Mouse (Mus musculus) myocyte (in vitro differentiated cells): ENCODE measurements at regions not wholly inside any gene's neighbourhood (a gene's known extent, or its start where the extent isn't known, plus 50 kb on each side); places are given as distances from the start of the nearest gene placed in this dataset.
"Not testable (repeated sequence)": the region's sequence is repeated elsewhere in the genome, so short reads cannot be mapped to it uniquely, and the experiment has no call there.

Source experiments
- E2F4 ChIP-seq: IDR thresholded peaks from one replicate; pipeline ENCODE4 v1.6.1; 2011; ENCODE audit warnings: mild to moderate bottlenecking, control low read depth, moderate library complexity; ENCODE audit not compliant: insufficient read depth
- MAX ChIP-seq: IDR thresholded peaks from one replicate; pipeline ENCODE4 v1.6.1; 2011; ENCODE audit warnings: low read depth, mild to moderate bottlenecking, control low read depth
- MYOD1 ChIP-seq, 3 experiments: IDR thresholded peaks; one replicate each; pipeline ENCODE4 v1.6.1; 2011; ENCODE audit warnings: control low read depth in 2 of 3, low read depth in 2 of 3, mild to moderate bottlenecking in 2 of 3, moderate library complexity in 1 of 3; ENCODE audit not compliant: insufficient read length in 2 of 3, control insufficient read depth in 1 of 3
- POLR2A ChIP-seq: IDR thresholded peaks from one replicate; pipeline ENCODE4 v1.6.1; 2011; ENCODE audit warnings: low read depth, mild to moderate bottlenecking, control low read depth, moderate library complexity; ENCODE audit not compliant: insufficient read length
- POLR2AphosphoS2 ChIP-seq: IDR thresholded peaks from one replicate; pipeline ENCODE4 v1.6.1; 2011; ENCODE audit warnings: low read depth, control low read depth; ENCODE audit not compliant: insufficient read length

- TF ChIP-seq MAX; POLR2A; MYOD1 (IDR thresholded peaks at IDR 0.05; ENCODE audit: control insufficient read depth in 1 of 3, insufficient read length in 2 of 3, low read depth in 2 of 3); E2F4; POLR2AphosphoS2: not testable (repeated sequence)
Measured at GRCm38 (mm10) chr14:53090921-53091320, 595.4 kb upstream of the Olfr1507 start.
